Mouse (Mus musculus): ENCODE measurements around the gene Cmip. TPM values are rescaled to one million over a fixed set of nuclear protein-coding genes. Genes with fewer than 3 reads are reported as not detected.

The Cmip gene
- polyA plus RNA-seq, 1 experiment from 2014 or later = 87.3 TPM

- no peaks in the 10 kb centered on the region; the same call in 1 of the 2 replicates for H3K36me3 ChIP-seq
- 91% methylated on average over 10 of the region's 10 CpGs for WGBS
- H3K4me2 ChIP-seq = no peak overlapping the region
- ATAC-seq (ENCODE audit: low FRiP score) = no peak
- H3K27me3 ChIP-seq = no peaks in the 10 kb centered on the region
- no peak overlapping the region for H3K4me3 ChIP-seq
- H3K9ac ChIP-seq = no peak overlapping the region
- H3K9me3 ChIP-seq = no peaks in the 10 kb centered on the region
- H3K27ac ChIP-seq = peak overlapping the region; percentile 93
- peaks cover 89% of the 10 kb centered on the region for H3K4me1 ChIP-seq (replicated peaks)
Observed at GRCm38 (mm10) chr8:117320616-117321015, 63.8 kb downstream of the Cmip start.

DNA sequence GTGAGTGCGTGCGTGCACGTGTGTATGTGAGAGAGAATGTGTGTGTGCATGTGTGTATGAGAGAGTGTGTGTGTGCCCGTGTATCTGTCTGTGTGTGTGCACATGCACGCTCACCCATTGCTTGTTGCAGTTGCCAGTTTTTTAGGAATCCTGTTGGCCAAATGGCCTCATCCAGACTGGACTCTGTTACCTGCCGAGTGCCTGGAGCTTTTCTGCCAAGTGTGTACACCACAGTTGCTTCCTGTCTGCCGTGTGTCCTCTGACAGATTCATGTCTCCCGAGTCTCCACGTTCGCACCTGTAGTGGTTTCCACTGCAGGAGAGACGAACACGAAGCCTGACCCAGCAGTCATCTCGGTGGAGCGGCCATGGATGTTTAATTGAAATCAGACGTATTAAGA lies 64.4 kb downstream of the Cmip start:
- H3K4me3 ChIP-seq = no peak overlapping the region
- H3K27ac ChIP-seq = peak overlapping the region; percentile 93
- WGBS = 77% methylated on average over 15 of the region's 15 CpGs
- no peak overlapping the region for H3K4me2 ChIP-seq
- H3K4me1 ChIP-seq (replicated peaks) = peaks cover 85% of the 10 kb centered on the region
- H3K36me3 ChIP-seq = no peaks in the 10 kb centered on the region; the same call in 1 of the 2 replicates
- H3K27me3 ChIP-seq = no peaks in the 10 kb centered on the region
- no peaks in the 10 kb centered on the region for H3K9me3 ChIP-seq
- no peak overlapping the region for H3K9ac ChIP-seq
- no peak for ATAC-seq (ENCODE audit: low FRiP score)

- H3K27me3 ChIP-seq = no peaks in the 10 kb centered on the region
- ATAC-seq (ENCODE audit: low FRiP score) = peak; percentile 89
- 7% methylated on average over 6 of the region's 6 CpGs for WGBS
- peak overlapping the region; percentile 63 for H3K9ac ChIP-seq
- no peaks in the 10 kb centered on the region; the same call in 1 of the 2 replicates for H3K36me3 ChIP-seq
- peaks cover 84% of the 10 kb centered on the region for H3K4me1 ChIP-seq (replicated peaks)
- H3K27ac ChIP-seq = peak overlapping the region; percentile 93
- H3K9me3 ChIP-seq = no peaks in the 10 kb centered on the region
- H3K4me2 ChIP-seq = peak overlapping the region; percentile 44
- H3K4me3 ChIP-seq = peak overlapping the region; percentile 9; the same call in 1 of the 2 replicates
Observed at GRCm38 (mm10) chr8:117322021-117322420, 65.2 kb downstream of the Cmip start.

GRCm38 (mm10) chr8:117322715-117323310 lies 65.9 kb downstream of the Cmip start:
- Histone ChIP-seq H3K27me3 (no peaks in the 10 kb centered on the region), H3K36me3 (no peaks in the 10 kb centered on the region; the same call in 1 of the 2 replicates), H3K4me1 (replicated peaks) (peaks cover 83% of the 10 kb centered on the region), H3K9ac (0 out of 2 replicates have a peak overlapping the region, but pooled peaks have one; percentile 1), H3K9me3 (no peaks in the 10 kb centered on the region), H3K27ac (peak overlapping the region; percentile 93), H3K4me3 (no peak overlapping the region), H3K4me2 (peak overlapping the region; percentile 44)
- 43% methylated on average over 8 of the region's 8 CpGs for WGBS
- ATAC-seq (ENCODE audit: low FRiP score) = peak; percentile 59

GRCm38 (mm10) chr8:117324821-117325220 lies 68.0 kb downstream of the Cmip start:
- H3K4me3 ChIP-seq = no peak overlapping the region
- peaks cover 85% of the 10 kb centered on the region for H3K4me1 ChIP-seq (replicated peaks)
- H3K27me3 ChIP-seq = no peaks in the 10 kb centered on the region
- no peaks in the 10 kb centered on the region for H3K9me3 ChIP-seq
- no peak overlapping the region for H3K4me2 ChIP-seq
- no peaks in the 10 kb centered on the region; the same call in 1 of the 2 replicates for H3K36me3 ChIP-seq
- ATAC-seq (ENCODE audit: low FRiP score) = no peak
- H3K9ac ChIP-seq = no peak overlapping the region
- WGBS = 93% methylated on average over 9 of the region's 9 CpGs
- H3K27ac ChIP-seq = 0 out of 2 replicates have a peak overlapping the region, but pooled peaks have one; percentile 8

GRCm38 (mm10) chr8:117326735-117327134 lies 69.9 kb downstream of the Cmip start:
- H3K4me1 ChIP-seq (replicated peaks) = peaks cover 73% of the 10 kb centered on the region
- WGBS = 93% methylated on average over 5 of the region's 5 CpGs
- H3K4me3 ChIP-seq = no peak overlapping the region
- ATAC-seq (ENCODE audit: low FRiP score) = no peak
- no peaks in the 10 kb centered on the region for H3K9me3 ChIP-seq
- H3K27me3 ChIP-seq = no peaks in the 10 kb centered on the region
- no peak overlapping the region for H3K4me2 ChIP-seq
- H3K36me3 ChIP-seq = no peaks in the 10 kb centered on the region; the same call in 1 of the 2 replicates
- H3K9ac ChIP-seq = no peak overlapping the region
- H3K27ac ChIP-seq = 0 out of 2 replicates have a peak overlapping the region, but pooled peaks have one; percentile 30

DNA sequence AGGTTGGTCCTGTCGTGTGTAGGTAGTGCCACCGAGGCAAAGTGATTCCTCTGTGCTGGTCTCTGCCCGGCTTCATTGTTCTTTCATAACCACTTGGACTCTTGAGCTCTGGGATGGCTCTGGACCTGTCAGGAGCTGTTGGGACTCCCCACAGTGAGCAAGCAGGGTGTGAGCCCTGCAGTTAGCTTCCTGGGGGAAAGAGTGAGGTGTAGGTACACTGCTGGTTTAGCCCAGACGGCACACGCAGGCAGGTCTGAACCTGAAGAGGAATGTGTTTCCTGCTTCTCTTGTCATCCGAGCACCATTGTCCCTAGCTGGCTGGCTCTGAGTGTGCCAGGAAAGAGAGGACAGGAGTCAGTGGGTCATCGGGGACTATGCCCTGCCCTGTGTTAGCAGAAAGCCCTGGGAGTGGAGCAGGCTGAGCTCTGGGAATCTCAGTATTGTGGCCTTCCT lies 70.5 kb downstream of the Cmip start:
- Histone ChIP-seq H3K4me1 (replicated peaks) (peaks cover 73% of the 10 kb centered on the region), H3K27ac (peak overlapping the region; percentile 83), H3K36me3 (no peaks in the 10 kb centered on the region; the same call in 1 of the 2 replicates), H3K4me2 (no peak overlapping the region), H3K27me3 (no peaks in the 10 kb centered on the region), H3K9me3 (no peaks in the 10 kb centered on the region), H3K9ac (peak overlapping the region; percentile 56), H3K4me3 (no peak overlapping the region)
- no peak for ATAC-seq (ENCODE audit: low FRiP score)
- 39% methylated on average over 7 of the region's 7 CpGs for WGBS

GRCm38 (mm10) chr8:117328758-117329157 lies 71.9 kb downstream of the Cmip start:
- Histone ChIP-seq H3K36me3 (no peaks in the 10 kb centered on the region; the same call in 1 of the 2 replicates), H3K27me3 (no peaks in the 10 kb centered on the region), H3K9ac (no peak overlapping the region), H3K4me2 (no peak overlapping the region), H3K4me1 (replicated peaks) (peaks cover 73% of the 10 kb centered on the region), H3K4me3 (no peak overlapping the region), H3K27ac (peak overlapping the region; percentile 69), H3K9me3 (no peaks in the 10 kb centered on the region)
- ATAC-seq (ENCODE audit: low FRiP score) = no peak
- 80% methylated on average over 9 of the region's 9 CpGs for WGBS

- H3K4me1 ChIP-seq (replicated peaks) = peaks cover 73% of the 10 kb centered on the region
- H3K36me3 ChIP-seq = no peaks in the 10 kb centered on the region; the same call in 1 of the 2 replicates
- H3K9me3 ChIP-seq = no peaks in the 10 kb centered on the region
- peak overlapping the region; percentile 69 for H3K27ac ChIP-seq
- no peaks in the 10 kb centered on the region for H3K27me3 ChIP-seq
- H3K4me3 ChIP-seq = no peak overlapping the region
- no peak overlapping the region for H3K9ac ChIP-seq
- no peak overlapping the region for H3K4me2 ChIP-seq
- 68% methylated on average over 9 of the region's 9 CpGs for WGBS
- no peak for ATAC-seq (ENCODE audit: low FRiP score)
Observed at GRCm38 (mm10) chr8:117329167-117329566, 72.3 kb downstream of the Cmip start.

DNA sequence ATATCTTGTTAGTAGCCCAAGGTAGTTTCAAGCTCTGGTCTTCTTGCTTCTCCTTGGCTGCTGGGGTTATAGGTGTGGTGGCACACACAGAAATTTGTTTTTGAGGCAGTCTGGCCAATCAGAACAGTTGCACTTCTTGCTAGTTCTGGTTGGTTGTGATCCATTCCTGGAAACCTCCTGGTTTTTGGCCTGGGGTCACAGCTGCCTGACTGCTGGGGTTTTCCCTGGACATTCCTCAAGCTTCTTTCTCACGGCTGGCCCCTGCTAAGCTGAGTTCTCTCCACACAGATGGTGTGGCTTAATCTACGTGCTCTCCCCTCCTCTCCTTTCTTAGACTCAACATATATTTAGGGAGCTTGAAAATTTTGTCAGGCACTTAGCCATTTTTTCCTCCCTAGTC lies 73.0 kb downstream of the Cmip start:
- 0 out of 2 replicates have a peak overlapping the region, but pooled peaks have one; percentile 15 for H3K27ac ChIP-seq
- WGBS = 44% methylated on average over 2 of the region's 2 CpGs
- peaks cover 75% of the 10 kb centered on the region for H3K4me1 ChIP-seq (replicated peaks)
- H3K4me3 ChIP-seq = no peak overlapping the region
- H3K36me3 ChIP-seq = no peaks in the 10 kb centered on the region; the same call in 1 of the 2 replicates
- ATAC-seq (ENCODE audit: low FRiP score) = no peak
- no peak overlapping the region for H3K9ac ChIP-seq
- no peaks in the 10 kb centered on the region for H3K27me3 ChIP-seq
- no peaks in the 10 kb centered on the region for H3K9me3 ChIP-seq
- H3K4me2 ChIP-seq = no peak overlapping the region

GRCm38 (mm10) chr8:117332229-117333010 lies 75.6 kb downstream of the Cmip start:
- ATAC-seq (ENCODE audit: low FRiP score) = no peak
- 85% methylated on average over 27 of the region's 27 CpGs for WGBS

GRCm38 (mm10) chr8:117333619-117334018 lies 76.8 kb downstream of the Cmip start:
- Histone ChIP-seq H3K36me3 (no peaks in the 10 kb centered on the region), H3K9ac (peak overlapping the region; percentile 3; the same call in 1 of the 2 replicates), H3K27me3 (no peaks in the 10 kb centered on the region), H3K9me3 (no peaks in the 10 kb centered on the region), H3K4me2 (no peak overlapping the region), H3K4me3 (no peak overlapping the region), H3K27ac (peak overlapping the region; percentile 31), H3K4me1 (replicated peaks) (peaks cover 72% of the 10 kb centered on the region)
- 45% methylated on average over 6 of the region's 6 CpGs for WGBS
- ATAC-seq (ENCODE audit: low FRiP score) = no peak

More at GRCm38 (mm10) chr8:117332229-117333010, 75.6 kb downstream of the Cmip start:
- H3K4me2 ChIP-seq = no peak overlapping the region
- H3K9ac ChIP-seq = no peak overlapping the region
- no peaks in the 10 kb centered on the region for H3K9me3 ChIP-seq
- no peak overlapping the region for H3K27ac ChIP-seq
- peaks cover 74% of the 10 kb centered on the region for H3K4me1 ChIP-seq (replicated peaks)
- H3K36me3 ChIP-seq = no peaks in the 10 kb centered on the region
- H3K4me3 ChIP-seq = no peak overlapping the region
- H3K27me3 ChIP-seq = no peaks in the 10 kb centered on the region

Measured in hindbrain, embryonic 13.5 days (tissue).